Mouse (Mus musculus) retina, postnatal 7 days (tissue): ENCODE data around the gene Elavl4.

ENCODE experiments used
- DNase-seq: peaks from one replicate; pipeline ENCODE4 v3.0.0-alpha.2; 2012; ENCODE audit warnings: low read depth, low spot score

Elavl4 gene

DNA sequence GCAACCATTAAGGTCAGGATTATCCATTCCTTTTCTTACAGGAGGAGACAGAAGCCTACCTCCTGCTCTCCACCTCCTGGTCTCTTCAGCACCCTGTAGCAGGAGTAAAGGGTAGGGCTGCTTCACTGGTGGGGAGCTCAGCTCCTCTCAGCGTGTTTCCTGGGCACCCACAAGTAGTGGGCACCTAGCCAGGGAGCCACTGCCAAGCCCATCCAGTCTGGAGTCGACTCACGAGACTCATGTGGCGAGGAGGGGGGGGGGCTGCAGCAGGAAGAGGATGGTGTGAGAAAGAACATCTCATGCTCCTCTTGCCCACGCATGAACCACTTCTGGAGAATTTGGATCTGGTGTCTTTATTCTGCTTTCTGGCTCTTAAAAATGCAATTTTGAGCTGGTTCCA, 186.5 kb downstream of the Elavl4 start:
- no peak for DNase-seq

- DNase-seq: no peak
Observed at GRCm38 (mm10) chr4:110161600-110161999, 190.1 kb downstream of the Elavl4 start.

- DNase-seq: no peak
Observed at GRCm38 (mm10) chr4:110157515-110158159, 194.1 kb downstream of the Elavl4 start.

- no peak for DNase-seq
Observed at GRCm38 (mm10) chr4:110155954-110156353, 195.8 kb downstream of the Elavl4 start.
